Mouse (Mus musculus): ENCODE results near the gene Dnah6.

DNA sequence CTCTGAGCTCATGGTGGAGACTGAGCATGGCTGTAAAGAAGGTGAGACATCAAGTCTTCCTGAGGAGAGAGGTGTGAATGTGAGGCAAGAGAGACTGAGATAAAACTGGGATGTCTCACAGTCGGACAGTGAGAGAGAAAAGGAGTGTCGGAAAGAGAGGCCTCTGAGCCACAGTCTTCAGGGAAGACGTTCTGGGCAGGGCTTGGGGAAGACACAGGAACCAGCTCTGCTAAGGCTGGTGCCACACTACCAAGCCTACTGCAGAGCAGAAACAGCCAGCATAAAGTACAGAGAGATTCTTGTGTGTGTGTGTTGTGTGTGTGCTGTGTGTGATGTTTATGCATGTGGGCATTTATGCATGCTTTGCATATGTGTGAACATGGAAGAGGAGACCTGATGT, 156.9 kb downstream of the Dnah6 start:
- TF ChIP-seq POLR2A (IDR thresholded peaks at IDR 0.05; ENCODE audit: extremely low read depth, insufficient read depth, low read length) (no peak), CTCF (IDR thresholded peaks at IDR 0.05; ENCODE audit: low read depth, low read length) (no peak)
